Mouse (Mus musculus): ENCODE results near the gene Them7. TPM values are rescaled to one million over a fixed set of nuclear protein-coding genes. Genes with fewer than 3 reads are reported as not detected.

Them7 gene
- total RNA-seq, 2 experiments from 2014 or later, result 1.3 to 1.6 TPM

DNA sequence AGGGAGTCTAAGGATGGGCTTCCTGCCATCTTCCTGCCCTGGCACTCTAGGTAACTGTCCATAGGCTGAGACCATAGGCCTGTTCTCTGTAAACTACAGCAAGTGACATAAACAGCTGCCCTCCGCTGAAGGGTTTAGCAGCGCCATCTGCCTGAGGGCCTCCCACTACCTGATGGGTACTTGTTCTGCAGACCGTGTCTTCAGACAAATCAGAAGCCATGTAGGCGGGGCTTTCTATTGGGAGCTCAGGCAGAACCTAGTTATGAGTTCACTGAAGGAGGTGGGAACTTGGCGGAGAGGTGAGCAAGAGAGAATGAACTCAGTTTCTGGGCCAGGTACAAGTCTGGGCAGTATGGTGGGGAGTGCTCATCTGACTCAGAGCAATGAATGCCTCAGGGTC lies 148.6 kb downstream of the Them7 start:
- DNase-seq (ENCODE audit: low spot score in 2 of 2), result no peak

DNA sequence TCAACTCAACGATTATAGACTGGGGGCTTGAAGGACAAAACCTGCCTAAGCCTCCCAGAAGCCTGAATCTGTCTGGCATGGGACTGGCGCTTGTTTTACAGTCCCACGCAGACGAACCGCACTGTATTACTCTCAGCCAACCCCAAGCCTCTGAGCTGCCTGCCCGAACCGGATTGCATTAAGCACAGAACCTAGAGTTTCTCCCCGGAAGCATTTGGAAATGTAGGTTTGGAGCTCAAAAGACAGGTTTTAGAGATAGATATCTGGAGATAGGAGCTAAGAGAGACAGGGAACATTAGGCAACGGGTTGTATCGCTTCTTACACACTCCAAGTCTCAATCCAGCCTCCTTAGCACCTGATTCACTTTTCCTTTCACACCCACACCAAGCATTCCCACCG lies 149.5 kb downstream of the Them7 start:
- no peak for DNase-seq (ENCODE audit: low spot score in 2 of 2)

DNA sequence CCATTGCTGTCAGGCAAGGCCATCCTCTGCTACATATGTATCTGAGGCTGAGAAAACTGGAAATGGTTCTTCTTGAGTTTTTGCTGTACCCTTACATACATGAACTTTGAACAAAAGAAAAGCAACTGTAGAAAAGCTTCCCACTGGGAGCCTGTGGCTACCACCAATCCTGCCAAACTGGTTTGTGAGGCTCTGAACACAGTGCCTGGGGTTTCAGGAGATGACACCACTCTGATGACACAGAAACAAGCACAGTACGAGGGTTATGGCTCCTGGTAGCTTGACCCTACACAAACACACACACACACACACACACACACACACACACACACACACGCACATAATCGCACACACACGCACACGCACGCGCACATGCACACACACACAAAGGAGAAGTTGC lies 151.1 kb downstream of the Them7 start:
- DNase-seq (ENCODE audit: low spot score in 2 of 2), result no peak

DNA sequence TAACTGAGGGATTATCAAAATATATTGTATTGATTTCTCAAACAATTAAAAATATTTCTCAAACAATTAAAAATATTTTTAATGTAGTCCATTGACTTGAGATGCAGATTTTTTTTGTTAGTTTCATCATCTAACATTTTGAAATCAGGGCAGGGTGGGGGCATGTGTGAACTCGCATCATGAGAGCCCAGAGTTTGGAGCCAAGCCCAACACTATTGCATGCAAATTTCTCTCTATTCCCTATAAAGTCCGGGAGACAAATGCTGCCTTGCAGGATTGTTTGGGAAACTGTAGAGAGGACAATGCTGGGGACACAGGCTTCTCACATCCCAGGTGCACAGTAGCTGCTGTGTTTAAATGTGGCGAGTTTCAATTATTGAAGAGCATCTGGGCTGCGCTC lies 151.6 kb downstream of the Them7 start:
- no peak for DNase-seq (ENCODE audit: low spot score in 2 of 2)

DNA sequence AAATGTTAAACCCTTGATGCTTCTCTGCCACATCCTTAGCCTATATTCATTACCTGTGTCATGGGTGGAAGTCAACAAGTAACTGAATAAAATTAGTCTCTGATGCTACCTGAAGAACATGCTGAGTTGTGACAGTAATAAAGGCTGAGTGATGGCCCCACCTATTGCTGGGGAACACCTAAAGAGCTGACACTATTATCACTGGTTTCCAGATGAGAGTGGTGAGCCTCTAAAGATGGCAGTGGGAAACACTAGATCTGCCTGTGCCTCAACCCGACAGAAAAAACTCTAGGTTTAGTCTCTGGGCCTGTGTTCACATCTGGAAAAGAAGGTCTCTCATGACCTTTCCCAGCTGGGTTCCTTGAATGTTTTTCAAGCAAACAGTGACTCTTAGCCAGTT lies 155.6 kb downstream of the Them7 start:
- no peak for DNase-seq (ENCODE audit: low spot score in 2 of 2)

DNA sequence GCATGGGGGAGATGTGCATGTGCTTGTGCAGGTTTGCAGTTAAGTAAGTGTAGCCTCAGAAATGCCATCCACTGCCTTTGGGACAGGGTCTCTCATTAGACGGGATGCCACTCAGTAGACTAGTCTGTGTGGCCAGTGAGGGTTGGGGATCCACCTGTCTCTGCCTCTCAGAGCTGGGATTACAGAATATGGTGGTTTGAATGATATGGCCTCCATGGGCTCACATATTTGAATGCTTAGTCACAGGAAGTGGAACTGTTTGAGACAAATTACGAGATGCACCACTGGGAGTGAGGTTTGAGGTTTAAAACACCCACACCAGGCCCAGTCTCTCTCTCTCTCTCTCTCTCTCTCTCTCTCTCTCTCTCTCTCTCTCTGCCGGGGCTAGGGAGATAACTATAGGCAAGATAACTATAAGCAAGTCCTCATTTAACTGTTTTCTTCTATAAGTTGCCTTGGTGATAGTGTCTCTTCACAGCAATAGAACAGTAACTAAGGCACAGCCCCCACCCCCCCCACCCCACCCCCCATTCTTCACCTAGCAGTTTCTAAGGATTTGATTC lies 156.7 kb downstream of the Them7 start:
- DNase-seq (ENCODE audit: low spot score in 2 of 2), result no peak

DNA sequence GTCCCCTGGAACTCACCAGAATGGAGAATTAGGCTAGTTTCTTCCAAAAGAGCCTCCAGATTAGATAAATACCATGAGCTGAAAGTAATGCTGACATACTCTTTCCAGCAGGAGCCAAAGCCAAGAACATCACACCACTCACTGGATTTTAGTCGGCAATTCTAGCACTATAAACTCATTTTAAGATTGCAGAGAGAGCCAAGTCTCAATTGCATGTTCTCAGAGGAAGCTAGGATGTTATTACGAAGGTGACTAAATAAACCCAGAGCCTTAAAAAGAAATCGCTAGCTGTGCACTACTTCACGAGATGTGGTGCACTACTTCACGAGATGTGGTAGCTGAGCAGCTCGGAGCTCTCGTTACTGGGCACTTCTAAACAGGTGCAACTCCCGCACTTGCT lies 158.9 kb downstream of the Them7 start:
- no peak for DNase-seq (ENCODE audit: low spot score in 2 of 2)

DNA sequence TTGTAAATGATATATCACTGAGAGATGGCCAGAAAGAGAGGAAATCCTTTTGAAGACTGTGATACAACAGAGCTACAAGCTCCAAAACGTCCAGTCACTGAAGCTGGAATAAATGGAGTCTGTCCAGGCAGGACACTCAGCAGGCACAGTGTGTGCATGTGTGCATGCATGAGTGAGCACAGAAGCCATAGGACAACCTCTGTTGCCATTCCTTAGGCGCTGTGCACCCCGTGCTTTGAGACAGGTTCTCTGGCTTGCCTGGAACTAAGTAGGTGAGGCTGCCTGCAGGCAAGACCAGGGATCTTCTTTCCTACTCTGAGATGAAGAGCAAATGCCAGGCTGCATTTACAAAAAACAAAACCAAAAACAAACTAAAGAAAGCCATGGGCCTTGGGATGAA lies 160.9 kb downstream of the Them7 start:
- no peak for DNase-seq (ENCODE audit: low spot score in 2 of 2)

DNA sequence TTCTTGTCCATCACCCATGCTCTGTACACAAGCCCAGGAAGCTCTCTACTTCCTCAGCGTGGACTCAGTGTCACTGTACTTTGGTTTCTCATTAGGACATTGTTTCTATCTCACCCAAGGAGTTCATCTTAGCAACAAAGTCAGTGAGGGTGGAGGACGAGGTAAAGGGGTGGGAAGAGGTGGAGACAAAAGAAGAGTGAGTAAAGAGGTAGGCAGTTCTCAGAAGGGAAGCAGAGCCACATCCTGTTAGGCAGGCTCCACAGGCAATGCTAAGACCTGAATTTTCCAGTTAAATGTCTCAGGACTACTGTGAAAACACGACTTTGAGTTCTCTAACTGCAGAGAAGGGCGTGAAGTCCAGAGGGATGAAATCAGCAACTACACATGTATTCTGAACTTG lies 162.3 kb downstream of the Them7 start:
- no peak for DNase-seq (ENCODE audit: low spot score in 2 of 2)

DNA sequence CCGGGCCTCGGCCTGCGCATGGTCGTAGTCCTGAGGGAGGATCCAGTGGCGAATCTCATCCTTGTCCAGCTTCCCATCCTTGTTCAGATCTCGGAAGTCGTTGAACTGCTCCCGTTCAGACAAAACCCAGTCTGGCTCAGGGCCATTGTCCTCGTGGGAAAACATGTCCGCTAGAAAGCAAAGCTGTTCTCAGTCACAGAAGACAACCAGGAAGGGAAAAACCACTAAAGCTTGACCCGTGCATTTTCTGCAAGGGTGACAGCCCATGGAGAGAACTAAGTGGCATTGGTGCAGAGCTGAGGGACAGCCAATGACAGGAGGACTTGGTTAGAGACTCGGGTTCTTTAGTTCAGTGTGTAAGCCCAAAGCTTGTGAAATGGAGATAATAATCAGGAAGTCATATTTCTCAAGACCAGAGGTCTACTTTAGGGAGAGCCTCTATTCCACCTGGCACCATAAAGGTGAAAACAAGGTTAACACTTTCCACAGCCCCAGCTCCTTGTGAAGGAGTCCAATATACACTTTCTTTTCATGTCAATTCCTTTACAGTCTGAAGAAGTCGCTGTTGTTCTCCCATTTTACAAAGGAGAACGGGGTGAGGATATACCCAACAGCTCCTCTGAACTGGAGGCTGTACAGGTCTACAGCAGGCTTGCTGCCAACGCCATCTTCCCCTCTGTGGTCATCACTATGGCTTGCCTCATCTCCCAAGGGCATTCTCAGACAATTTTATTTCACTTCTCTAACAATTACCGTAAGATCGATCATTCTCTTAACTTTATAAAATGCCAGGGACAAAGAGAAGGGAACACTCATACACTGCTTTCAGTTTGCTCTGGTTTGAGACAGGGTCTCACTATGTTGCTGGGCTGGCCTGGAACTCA lies 165.1 kb downstream of the Them7 start:
- no peak for DNase-seq (ENCODE audit: low spot score in 2 of 2)

DNA sequence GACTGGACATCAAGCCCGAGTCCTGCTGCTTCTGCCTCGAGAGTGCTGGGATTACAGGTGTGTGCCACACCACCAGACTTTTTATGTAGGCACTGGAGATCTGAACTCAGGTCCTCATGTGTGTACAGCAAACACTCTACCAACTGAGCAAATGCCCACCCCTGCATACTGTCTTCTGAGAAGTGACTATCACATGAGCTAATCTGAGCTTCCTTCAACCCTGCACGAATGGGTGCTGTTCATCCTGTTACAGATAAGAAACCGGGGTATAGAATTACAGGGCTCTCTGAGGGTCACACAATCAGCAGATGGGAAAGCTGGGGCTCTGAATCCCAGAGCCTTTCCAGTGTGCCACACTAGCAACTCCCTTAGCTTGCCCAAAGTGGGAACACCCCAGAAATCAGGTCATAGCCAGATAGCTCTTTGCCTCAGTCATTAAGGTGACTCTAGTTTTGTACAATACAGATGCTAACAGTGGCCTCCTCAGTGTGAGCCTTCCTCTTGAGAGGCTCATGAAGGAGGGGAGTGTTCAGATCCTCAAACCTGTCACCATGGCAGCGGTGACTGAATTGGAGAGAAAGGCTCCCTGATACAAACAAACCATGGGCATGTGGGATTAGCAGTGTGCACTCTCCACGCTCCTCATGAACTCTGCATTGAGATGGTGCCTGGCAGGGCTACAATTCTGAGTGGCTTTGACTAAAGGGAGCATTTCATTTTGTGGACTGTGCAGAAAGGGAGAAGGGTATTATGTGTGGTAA lies 166.7 kb downstream of the Them7 start:
- no peak for DNase-seq (ENCODE audit: low spot score in 2 of 2)

DNA sequence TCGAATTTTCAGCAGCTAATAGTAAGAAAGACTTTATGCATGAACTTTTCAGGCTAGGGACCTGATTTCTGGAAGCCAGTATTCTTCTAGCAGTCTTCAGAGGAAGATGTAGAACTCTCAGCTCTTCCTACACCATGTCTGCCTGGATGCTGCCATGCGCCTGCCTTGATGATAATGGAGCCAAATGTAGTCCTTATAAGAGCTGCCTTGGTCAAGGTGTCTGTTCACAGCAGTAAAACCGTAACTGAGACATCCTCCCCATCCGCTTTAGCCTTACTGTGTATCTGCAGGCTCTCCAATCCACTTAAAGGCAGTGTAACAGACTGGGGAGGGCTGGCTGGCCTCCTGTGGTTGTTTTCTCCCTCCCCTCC lies 167.3 kb downstream of the Them7 start:
- no peak for DNase-seq (ENCODE audit: low spot score in 2 of 2)

DNA sequence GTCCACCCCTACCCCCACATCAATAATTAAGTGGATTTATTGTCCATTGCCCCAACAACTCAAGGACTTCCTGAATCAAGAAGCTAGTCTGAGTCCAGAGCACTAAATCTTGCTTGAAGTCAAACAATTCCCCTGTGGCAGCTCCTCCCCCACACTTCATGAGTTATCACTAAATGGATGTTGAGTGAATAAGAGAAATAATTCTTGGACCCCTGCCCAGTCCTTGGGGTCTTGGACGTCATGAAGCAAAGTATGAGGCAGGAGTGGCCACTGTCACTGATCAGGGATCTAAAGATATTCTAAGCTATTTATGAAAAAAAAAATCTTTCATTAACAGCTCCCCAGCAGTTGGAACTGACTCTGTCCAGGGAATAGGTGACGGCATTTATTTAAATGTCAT lies 168.4 kb downstream of the Them7 start:
- DNase-seq (ENCODE audit: low spot score in 2 of 2), result no peak

DNA sequence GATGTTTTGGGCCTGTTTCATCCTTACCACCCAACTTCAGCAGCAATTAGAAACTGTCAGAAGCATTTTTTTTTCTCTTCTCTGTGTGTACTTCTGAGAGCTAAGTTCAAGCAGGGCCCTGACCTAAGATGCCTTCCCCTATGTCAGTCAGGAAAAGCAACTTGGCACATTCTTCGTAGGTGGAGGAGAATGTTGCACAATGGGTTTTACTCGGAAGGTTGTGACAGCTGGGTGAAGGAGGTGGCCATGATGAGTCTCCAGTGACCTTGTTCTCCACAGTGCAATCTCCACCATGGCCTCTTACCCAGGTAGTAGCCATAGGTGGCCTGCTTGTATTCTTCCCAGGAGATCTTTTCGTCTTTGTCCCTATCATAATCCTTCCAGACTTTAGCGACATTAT lies 170.3 kb downstream of the Them7 start:
- no peak for DNase-seq (ENCODE audit: low spot score in 2 of 2)

DNA sequence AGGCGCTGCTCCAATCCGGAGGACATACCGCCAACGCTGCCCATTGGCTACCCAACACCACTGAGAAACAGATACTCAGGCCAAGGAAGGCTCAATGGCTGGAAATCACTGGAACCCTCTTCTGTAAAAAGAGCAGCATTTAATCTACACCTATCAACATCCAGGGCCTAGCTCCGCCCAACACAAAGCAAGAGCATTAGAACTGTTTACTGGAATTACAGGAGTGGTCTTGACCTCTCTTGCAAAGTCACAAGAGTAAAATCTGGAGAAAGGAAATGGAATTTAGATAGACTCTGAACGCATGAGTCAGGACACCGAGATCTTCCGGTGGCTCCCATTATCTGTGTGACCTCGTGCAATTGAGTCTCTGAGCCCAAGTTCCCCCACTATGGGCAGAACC lies 171.9 kb downstream of the Them7 start:
- no peak for DNase-seq (ENCODE audit: low spot score in 2 of 2)

DNA sequence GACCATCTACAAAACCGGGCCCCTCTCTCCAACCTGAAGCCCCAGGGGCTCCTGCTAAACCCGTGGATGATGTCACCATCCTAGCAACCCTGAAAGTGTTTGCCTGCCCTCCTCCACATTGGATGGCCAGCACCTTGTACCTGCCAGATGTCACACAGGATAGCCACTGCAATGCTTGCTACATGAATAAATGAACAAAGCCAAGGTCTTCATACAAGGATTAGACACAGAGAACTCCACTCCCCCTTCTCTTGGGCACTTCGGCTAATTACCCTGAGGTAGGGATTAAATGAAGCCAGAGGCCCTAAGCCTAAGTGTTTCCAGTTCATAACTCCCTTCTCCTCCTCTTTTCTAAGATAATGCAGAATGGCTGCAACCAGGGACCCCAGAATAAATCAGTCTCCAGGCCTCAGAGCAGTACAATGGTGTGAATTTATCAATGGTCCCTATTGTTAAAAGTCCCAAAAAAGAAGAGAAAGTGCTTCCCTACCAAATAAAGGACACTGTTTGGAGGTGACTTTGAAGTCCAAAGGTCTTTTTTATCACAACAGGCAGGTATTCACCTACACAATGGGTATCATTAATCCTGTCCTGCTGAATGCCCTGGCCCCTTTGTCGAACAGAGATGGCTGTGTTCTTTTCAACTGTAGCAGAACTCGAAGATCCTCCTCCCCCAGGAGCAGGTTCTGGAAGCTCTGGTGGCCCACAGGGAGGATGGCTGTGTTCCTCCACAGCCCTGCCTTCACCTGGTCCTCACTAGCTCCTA lies 173.5 kb downstream of the Them7 start:
- DNase-seq (ENCODE audit: low spot score in 2 of 2), result no peak

DNA sequence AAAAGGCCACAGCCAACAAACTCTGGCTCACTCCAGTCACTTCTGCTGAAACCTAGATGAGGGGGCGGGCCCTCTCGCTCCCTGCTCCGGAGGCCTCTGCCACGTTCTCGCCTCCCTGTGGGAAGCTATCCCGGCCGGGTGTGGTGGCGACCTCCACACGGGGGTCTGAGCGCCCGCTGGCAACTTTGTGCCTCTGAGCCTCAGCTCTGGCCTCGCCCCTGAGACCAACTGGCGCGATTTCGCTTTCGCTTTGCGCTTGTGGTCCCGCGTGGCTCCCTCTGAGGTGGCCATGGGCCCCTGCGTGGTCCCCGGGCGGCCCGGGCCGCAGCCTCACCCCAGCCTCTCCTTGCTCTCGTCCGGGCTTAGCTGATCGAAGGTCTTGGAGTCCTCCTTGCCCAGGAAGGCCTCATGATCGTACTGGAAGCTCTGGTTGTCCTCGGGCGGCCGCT lies 174.5 kb downstream of the Them7 start:
- peak in 1 of 2 experiments; percentile 8 for DNase-seq (ENCODE audit: low spot score in 2 of 2)

DNA sequence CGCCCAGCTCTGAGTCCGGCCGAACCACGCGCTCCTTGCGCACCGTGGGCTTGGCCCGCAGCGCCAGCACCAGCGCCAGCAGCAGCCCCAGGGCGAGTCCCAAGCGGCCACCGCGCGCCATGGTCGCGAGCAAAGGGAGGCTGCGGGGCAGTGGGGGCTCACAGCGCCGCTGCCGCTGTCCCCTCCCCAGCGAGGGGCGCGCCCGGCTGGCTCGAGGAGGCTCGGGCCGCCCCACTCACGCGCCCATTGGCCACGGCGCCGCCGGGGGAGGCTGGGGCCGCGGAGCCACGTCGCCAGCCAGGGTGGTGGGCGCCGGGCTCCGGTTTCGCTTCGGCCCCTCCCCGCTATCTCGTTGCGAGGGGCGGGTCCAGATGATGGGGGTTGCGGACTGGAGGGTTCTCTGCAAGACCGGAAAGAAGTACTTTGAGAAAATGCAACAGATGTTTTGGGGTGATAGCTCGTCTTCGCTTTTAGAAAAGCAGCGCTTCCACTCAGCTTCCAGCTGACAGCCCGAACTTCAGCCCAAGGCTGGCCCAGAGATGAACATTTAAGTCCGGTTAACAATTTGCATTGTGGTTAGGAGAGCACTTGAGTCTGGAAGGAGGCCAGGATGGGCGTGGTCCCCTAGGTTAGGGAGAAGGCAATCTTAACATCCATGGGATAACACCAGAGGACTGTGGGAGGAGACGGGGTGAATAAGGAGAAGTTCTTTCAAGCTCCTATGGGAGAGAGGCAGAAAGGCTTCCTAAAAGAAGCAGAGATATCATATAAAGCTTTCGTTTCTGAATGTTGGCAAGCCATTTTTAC lies 175.2 kb downstream of the Them7 start, which contains the start of gene Rcn1:
TSS of gene Rcn1 (minus strand) at position 235 of the 807 bp plus-strand sequence.
- peak; percentile 35 to 77 for DNase-seq (ENCODE audit: low spot score in 2 of 2)

DNA sequence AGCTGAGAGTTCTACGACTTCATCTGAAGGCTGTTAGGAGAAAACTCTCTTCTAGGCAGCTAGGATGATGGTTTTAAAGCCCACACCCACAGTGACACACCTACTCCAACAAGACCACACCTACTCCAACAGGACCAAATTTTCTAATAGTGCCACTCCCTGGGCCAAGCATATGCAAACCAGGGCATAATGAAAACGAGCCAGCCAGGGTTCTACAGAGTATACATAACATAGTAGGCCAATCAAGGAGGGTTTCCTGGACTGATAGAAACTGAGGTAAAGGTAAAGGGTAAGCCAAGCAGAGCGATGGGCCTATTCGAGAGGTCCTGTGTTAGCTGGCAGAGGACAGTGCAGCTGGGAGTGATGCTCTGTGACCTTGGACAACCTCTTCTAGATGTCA lies 176.4 kb downstream of the Them7 start:
- no peak for DNase-seq (ENCODE audit: low spot score in 2 of 2)

DNA sequence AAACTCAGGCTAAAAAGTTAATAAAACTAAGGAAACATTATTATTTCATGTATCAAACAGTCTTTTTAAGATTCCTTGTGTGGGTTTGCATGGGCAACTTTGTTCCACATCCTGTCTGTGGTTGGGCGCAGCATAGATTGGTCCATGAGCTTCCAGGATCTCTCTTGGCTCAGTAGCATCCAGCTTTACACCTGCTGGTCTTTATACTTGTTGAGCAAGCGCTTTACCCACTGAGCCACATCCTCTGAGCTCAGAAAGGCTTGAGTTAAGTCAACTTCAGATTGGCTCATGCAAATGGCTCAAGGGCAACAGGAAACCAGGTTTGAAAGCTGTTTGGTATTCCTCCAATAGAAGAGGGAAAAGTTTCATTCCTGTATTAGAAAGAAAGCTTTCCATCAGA lies 178.1 kb downstream of the Them7 start:
- DNase-seq (ENCODE audit: low spot score in 2 of 2), result no peak

DNA sequence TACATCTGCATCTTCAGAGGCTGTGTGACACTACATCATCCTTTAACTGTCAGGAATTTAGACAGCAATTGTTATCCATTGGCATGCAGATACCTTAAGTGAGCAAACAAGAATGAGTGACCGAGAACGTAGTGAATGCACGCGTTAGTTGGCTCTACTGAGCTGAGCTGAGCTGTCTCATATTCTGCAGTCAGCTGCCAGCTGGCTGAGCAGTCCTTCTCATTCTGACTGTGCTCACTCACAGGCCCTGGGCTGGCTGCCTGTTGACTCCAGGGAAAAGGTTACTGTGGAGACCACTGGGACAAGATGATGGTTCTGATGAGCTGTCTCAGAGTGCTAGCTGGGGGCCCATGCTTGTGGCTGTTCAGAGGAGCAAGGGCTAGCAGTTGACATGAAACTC lies 184.4 kb downstream of the Them7 start:
- no peak for DNase-seq (ENCODE audit: low spot score in 2 of 2)

Measured in adrenal gland, postnatal 4 days (tissue).